Mouse (Mus musculus) neural tube, postnatal 0 days (tissue): ENCODE data around the gene Prr23a2. TPM values are rescaled to one million over a fixed set of nuclear protein-coding genes. Genes with fewer than 3 reads are reported as not detected.

Experiments
- polyA plus RNA-seq: library from polyadenylated mRNA; unstranded; fragments of >200 nt; fragmentation: Nextera tagmentation; extraction: Ambion mirVana; gene quantifications from 2 replicates; pipeline ENCODE4 v1.2.1, GENCODE M21; 2015

Gene Prr23a2
- not detected in 2 replicates for polyA plus RNA-seq

DNA sequence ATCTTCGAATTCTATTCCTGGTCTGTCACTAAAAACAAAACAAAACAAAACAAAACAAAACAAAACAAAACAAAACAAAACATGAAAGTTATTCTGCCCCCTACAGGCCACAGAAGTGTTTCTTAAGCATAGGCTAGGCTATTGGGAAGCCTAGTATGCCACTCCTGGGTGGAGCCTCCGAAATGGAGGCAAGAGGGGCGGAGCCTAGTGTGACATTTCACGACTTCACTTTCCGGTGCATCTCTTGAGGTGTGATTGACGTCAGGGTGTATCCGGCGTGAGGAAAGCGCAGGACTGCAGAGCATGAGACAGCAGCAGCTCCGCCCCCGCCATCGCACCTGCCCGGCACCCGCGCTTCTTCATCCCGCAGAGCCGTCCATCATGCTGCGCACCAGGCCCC lies at the start of gene Prr23a2:
Gene Prr23a2 (plus strand): TSS at position 285 of the 400 bp plus-strand sequence.

GRCm38 (mm10) chr9:98842117-98842516 lies 14.2 kb upstream of the Prr23a2 start, which contains the start of gene Prr23a1:
TSS of gene Prr23a1 (plus strand) at chr9:98842503.

DNA sequence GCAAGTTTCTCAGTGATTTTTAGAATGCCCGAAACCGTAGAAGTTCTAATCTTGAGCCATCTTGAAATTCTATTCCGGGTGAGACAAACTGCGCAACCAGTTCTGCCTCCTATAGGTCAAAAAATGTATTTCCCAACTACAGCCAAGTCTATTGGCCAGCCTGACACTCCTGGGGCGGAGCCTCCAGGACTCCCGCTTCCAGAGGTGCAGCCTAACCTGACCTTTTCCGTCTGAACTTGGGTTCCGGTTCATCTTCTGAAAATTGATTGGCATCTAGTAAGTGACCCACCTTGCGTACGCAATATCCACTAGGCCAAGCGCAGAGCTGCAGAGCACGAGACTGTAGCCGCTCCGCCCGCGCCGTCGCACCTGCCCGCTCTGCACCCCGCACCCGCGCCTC lies 8.3 kb downstream of the Prr23a2 start, which contains the start of gene Prr23a3:
Gene Prr23a3 (plus strand): TSS at position 197 of the 400 bp plus-strand sequence.

DNA sequence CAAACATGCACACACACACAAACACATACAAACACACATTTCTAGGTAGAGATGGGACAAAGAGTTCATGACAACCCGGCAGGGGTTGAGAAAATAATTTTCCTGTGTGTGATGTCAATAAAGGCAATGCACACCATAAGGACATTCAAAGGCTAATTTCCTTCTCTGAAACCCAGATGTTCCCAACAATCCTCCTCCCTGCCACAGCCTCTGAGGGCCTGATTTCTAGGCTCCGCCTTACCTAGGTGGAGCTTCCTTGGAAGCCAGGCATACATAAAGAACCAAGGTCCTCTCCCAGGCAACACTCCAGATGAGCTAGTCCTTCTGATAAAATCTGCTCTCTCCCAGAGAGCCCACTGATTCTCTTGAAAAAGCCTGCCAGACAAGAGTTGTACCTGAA lies 46.5 kb downstream of the Prr23a2 start, which contains the start of gene 7420426K07Rik:
Gene 7420426K07Rik (plus strand): TSS at position 301 of the 400 bp plus-strand sequence.

Other genes starting within 250 kb of the Prr23a2 start
- gene Prr23a1, start 14.0 kb upstream of the Prr23a2 start, polyA plus RNA-seq = 0.27 and 0.35 TPM in 2 replicates
- 0.08 TPM in 1 of 2 replicates, not detected in the other for gene Prr23a3, start 8.3 kb downstream of the Prr23a2 start, polyA plus RNA-seq
- not detected in 2 replicates for gene 7420426K07Rik, start 46.6 kb downstream of the Prr23a2 start, polyA plus RNA-seq
- 0.65 and 0.81 TPM in 2 replicates for gene Foxl2, start 98.8 kb downstream of the Prr23a2 start, polyA plus RNA-seq
- 113 and 122 TPM in 2 replicates for gene Faim, start 129.9 kb downstream of the Prr23a2 start, polyA plus RNA-seq
- gene Gm1123, start 179.2 kb downstream of the Prr23a2 start, polyA plus RNA-seq = 0.09 TPM in 1 of 2 replicates, not detected in the other